Mouse (Mus musculus) G1E-ER4 (cell line): Measurements from ENCODE around the gene Svbp. TPM values are rescaled to one million over a fixed set of nuclear protein-coding genes. Genes with fewer than 3 reads are reported as not detected.

ENCODE experiments used
- GATA1 ChIP-seq: IDR thresholded peaks from one replicate; pipeline ENCODE4 v1.8.0; 2012; ENCODE audit warnings: low read length, inconsistent platforms
- polyA plus RNA-seq: library from polyadenylated mRNA; stranded (reverse); fragments of >175 nt; gene quantifications from 2 replicates; pipeline ENCODE4 v1.2.3, GENCODE M21; 2012

The Svbp gene
- 446 and 491 TPM in 2 replicates for polyA plus RNA-seq

DNA sequence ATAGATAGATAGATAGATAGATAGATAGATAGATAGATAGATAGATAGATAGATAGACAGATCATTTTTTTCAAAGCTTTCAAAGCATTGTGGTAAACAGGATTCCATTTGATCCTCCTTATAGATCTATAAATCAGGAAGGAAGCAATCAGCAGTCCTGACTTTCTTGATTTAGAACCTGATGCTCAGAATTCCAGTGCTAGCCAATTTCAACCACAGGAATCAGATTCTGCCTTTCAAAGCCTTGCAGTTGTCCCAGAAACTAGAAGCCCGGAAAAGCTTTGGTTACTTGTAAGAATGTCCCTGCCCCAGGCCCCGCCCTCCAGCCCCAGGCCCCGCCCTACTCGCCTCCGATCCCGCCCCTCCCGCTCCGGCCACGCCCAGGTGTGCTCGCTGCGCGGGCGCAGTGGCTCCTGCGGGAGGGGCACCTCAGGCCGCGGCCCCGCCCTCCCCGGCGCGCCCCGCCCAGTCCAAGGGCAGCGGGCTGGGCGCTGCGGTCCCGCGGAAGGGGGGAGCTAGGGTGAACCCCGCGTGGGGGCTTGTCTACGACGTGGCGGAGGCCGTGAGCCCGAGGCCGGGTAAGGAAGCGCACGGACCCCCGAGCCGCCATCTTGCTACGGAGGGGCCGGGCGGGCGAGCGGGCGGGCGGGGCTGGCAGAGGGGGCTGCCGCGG is at the start of gene Svbp:
Svbp (plus strand) TSS at position 398 of the 673 bp plus-strand sequence.
- TF ChIP-seq GATA1 = no peak

DNA sequence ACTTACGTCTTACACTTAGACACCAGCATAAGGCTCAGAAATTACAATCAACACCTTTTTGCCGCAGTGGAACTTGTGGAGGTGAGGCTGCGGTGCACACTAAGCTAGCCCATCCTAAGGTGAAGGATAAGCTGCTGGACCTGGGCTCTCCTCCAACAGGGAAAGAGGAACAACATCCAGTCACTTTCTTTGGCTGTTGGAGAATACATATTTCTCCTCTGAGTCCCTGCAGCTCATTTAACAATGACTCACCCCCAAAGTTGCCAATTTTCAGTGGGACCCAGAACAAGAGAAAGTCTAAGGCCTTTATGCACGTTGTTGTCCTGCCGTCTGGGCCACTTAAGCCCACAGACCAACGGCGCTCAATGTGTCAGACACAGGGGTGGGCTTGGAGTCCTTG is 48.3 kb upstream of the Svbp start:
- TF ChIP-seq GATA1 = no peak

DNA sequence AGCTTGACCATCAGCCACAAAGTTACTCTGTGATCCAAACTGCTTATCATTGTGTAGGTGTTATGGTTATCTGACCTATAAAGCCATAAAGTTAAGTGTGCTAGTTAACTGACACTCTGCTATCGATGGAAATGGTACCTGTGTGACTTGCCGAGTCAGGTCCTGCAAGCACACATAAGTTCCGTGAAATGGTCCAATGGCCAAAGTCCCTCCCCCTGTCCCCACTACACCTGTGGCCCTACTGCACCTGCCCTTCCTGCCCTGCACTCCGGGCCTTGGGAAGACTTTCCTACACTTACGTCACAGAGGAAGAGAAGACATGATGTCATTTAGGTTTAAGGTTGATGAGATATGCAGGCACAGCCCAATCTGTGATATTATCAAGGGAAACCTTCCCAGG is 47.8 kb upstream of the Svbp start:
- TF ChIP-seq GATA1 = no peak

DNA sequence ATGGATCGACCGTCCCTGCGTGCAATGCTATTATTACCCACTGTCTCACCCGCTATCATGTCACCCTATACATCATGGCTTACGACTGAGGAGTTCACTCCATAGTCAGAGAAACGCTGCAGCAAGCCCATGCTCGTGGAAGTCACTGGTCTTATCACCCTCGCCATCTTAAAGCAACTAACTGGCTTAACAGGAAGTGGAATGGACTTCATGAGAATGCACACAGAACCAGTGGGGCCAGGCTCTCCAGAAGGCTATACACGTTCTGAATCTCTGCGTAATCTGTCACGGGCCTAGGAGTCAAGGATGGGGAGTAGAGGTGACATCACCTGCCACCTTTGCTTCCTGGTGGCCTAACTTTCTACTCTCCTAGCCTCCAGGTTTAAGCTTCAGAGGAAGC is 46.4 kb upstream of the Svbp start:
- TF ChIP-seq GATA1 = no peak

- TF ChIP-seq GATA1 = no peak
These were observed 37.9 kb upstream of the Svbp start for GRCm38 (mm10) chr4:119157186-119157585.

GRCm38 (mm10) chr4:119157891-119158290 is 37.2 kb upstream of the Svbp start:
- no peak for TF ChIP-seq GATA1

DNA sequence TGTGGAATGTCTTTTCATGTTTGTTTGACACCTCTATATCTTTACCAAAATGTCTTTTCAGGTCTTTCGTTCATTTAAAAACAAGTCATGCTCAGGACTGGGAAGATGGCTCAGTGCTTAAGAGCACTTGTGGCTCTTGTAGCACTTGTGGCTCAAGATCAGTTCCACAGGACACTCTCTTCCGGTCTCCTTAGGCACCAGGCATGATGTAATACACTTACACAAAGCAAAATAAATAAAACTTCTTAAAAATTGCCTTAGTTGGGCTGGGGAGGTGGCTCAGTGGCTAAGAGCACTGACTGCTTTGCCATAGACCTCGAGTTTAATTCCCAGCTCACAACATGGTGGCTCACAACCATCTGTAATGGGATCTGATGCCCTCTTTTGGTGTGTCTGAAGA is 33.7 kb upstream of the Svbp start:
- no peak for TF ChIP-seq GATA1

DNA sequence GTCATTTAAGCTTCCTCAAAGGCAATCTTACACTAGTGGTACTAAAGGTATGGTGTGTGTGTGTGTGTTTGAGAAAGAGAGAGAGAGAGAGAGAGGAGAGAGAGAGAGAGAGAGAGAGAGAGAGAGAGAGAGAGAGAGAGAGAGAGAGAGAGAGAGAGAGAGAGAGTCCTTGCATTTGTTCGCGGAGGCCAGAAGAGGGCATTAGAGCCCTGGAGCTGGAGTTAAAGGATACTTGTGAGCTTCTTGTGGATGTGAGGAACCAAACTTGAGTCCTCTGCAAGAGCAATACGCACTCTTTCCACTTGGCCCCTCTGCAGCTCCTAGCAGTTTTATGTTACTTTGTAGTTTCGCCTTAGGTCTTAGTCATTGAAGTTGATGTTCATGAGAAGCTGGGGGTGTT is 32.1 kb upstream of the Svbp start:
- TF ChIP-seq GATA1 = no peak

GRCm38 (mm10) chr4:119165916-119166315 is 29.2 kb upstream of the Svbp start:
- no peak for TF ChIP-seq GATA1

DNA sequence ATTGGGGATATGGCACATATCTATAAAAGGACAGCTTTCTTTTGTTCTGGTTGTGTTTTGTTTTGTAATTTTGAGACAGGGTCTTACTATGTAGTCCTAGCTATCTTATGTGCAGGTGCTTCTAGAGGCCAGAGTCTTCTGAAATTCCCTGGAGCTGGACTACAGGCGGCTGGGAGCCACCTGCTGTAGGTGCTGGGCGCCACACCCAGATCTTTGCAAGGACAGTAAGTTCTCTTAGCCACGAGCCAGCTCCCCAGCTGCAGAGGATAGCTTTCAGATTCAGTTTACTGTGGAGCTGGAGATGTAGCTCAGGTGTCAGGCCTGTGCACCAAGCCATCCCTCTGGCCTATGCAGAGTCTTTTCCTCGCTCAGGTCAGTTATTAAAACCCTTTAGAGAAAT is 28.0 kb upstream of the Svbp start:
- no peak for TF ChIP-seq GATA1

GRCm38 (mm10) chr4:119167663-119168062 is 27.4 kb upstream of the Svbp start:
- no peak for TF ChIP-seq GATA1

GRCm38 (mm10) chr4:119172919-119173650 is 22.0 kb upstream of the Svbp start:
- TF ChIP-seq GATA1 = no peak

DNA sequence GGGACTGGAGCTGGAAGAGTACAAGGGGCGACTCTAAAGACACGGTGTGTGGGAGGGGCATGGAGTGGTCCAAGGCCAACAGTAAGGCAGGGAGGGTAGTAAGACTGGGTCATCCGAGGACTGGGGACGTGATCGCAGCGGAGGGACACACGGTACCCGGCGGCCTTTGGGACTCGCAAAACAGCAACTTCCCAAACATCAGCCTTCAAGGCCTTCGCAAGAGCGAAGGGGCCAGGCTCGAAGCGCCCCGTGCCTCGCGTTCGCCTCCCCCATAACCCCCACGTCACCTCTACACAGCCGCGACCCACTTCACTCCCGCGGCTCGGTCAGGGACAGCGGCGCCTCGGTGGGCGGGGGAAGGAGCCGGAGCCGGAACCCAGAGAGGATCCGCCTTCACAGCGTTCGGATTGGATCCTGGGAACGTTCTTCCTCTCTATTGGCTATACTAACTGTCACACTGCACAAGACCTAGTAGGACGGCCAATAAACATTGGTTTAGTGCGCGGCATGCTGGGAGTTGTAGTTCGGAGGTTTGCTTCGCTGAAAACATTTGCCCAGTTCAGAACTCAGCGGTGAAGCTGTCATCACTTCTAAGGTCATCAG is 21.2 kb upstream of the Svbp start, which contains the start of gene Zfp691:
Zfp691 (minus strand) TSS at position 345 of the 603 bp plus-strand sequence.
- TF ChIP-seq GATA1 = no peak

DNA sequence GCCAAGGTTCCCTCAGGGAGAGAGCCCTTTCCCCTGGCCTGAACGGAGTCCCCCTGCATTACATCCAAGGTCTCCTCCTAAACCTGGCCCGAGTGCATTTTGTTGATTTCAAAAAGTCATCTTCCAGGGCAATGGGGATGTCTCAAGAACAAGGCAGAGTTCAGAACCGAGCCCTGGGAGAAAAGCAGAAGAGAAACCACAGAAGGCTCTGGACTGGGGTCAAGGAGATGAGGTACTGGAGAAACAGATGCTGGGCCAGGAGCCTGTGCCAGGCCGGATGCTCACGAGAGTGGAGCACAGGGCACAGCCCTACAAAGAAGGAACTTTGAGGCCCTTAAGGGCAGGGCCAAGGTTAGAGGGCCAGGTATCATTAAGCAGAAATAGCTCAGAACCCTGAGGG is 17.4 kb upstream of the Svbp start:
- TF ChIP-seq GATA1 = no peak

- no peak for TF ChIP-seq GATA1
These were observed 16.8 kb upstream of the Svbp start for GRCm38 (mm10) chr4:119178331-119178730.

DNA sequence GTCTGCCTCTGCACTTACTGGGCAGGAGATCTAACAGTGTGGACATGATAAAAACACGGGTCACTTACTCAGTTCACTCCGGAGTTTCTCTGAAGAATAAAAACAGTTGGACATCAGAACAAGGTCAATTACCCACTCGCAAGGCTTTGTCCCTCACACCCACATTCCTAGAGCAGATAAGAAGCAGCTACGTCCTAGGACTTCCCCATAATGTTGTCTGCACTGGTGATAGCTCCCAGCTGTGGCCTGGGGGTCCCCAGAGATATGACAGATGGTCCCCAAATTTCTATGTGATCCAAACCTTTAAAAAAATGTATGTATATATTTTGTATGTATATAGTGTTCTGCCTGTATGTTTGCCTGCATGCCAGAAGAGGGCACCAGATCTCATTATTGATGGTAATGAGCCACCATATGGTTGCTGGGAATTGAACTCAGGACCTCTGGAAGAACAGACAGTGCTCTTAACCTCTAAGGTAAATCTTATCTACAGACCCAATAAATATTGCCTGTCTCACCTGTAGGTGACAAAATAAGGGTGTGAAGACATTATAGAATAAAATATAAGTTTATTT is 14.9 kb upstream of the Svbp start:
- no peak for TF ChIP-seq GATA1
